In the genomic region with DNA sequence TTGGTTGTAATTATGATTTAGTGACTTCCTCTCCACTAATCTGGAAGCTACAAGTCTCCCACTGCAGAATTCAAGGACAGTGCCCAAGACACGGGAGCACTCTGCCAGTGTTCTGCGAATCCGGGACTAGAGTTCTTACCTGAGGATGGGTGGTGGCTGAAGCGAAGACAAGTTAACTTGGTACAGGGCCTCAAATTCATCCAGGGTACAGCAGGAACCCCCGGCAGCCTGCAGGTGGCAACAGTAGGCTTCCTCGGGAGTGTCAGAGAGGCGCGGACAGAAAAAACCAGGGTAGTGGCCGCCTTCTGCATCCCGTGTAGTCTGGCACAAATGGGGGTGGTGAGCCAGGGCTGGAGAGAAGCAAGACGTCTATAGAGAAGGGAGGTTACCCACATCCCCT, we compare ENCODE assay signal across 8 mouse cellular contexts. TPM values are rescaled to one million over a fixed set of nuclear protein-coding genes. Genes with fewer than 3 reads are reported as not detected.
DNase-seq lines count a peak whose midpoint lies in the region; ATAC-seq lines count a peak whose summit lies in the region.

A gene (minus strand): TSS at position 213 of the 400 bp plus-strand sequence.

- peak within 1 kb of the TSS; percentile 49 for H3K9ac ChIP-seq in intestine, embryonic 14.5 days (ENCODE audit: low read length)

- 2% methylated on average over 11 of the region's 11 CpGs for WGBS in intestine, embryonic 14.5 days

- peaks cover 18% of the 10 kb centered on the region for H3K36me3 ChIP-seq in intestine, embryonic 14.5 days (ENCODE audit: control insufficient read depth, insufficient read depth, low read length)

- DNase-seq in 3134 (ENCODE audit: extremely low read depth, insufficient read length, low spot score): peak; percentile 59
- DNase-seq in adrenal gland, adult 8-10 months: no peak
- peak; percentile 81 for DNase-seq in embryo, embryonic 9.5 days (ENCODE audit: extremely low spot score)
- peak in 1 of 2 experiments; percentile 67 for DNase-seq in gastrocnemius, postnatal 4 days (ENCODE audit: low spot score in 2 of 2)
- peak; percentile 82 for DNase-seq in intestine, embryonic 14.5 days (ENCODE audit: low spot score)
- DNase-seq in left cerebral cortex, postnatal 25 days (ENCODE audit: low spot score in 2 of 2): peak; percentile 58 to 74
- peak; percentile 71 for DNase-seq in skeletal muscle tissue, adult 2 months (ENCODE audit: low read depth, low spot score)

- peak within 1 kb of the TSS; percentile 62 for H3K4me3 ChIP-seq in intestine, embryonic 14.5 days (ENCODE audit: low read depth, low read length)

- peak within 1 kb of the TSS; percentile 85 for H3K27ac ChIP-seq in intestine, embryonic 14.5 days (ENCODE audit: low read depth)

- intact Hi-C loops in left cerebral cortex, postnatal 25 days (cut with DNase I): no loop called here

- ATAC-seq in intestine, embryonic 14.5 days (replicated peaks; ENCODE audit: low FRiP score, low TSS enrichment, low read depth): peak; percentile 59
- peak; percentile 64 for ATAC-seq in megakaryocyte-erythroid progenitor cell, adult 5-6 weeks (replicated peaks; ENCODE audit: low FRiP score, low TSS enrichment, poor library complexity, severe bottlenecking)

- no peaks in the 10 kb centered on the region for H3K9me3 ChIP-seq in intestine, embryonic 14.5 days (ENCODE audit: control insufficient read depth, low read length)

- peak within 1 kb of the TSS; percentile 69 for H3K4me2 ChIP-seq in intestine, embryonic 14.5 days (ENCODE audit: low read length)

- H3K27me3 ChIP-seq in intestine, embryonic 14.5 days (replicated peaks; ENCODE audit: control insufficient read depth, insufficient read depth, low read length): no peaks in the 10 kb centered on the region

- H3K4me1 ChIP-seq in intestine, embryonic 14.5 days (replicated peaks; ENCODE audit: control insufficient read depth, insufficient read depth, low read length): peaks cover 23% of the 10 kb centered on the region; the same call in 1 of the 2 replicates

RNA-seq across cellular contexts. Expression of the gene that starts here (rescaled TPM):
- total RNA-seq in adrenal gland, adult 8-10 months (2022): 10 to 100 TPM; 73.1 to 85.4 (median 80.7) TPM
- total RNA-seq in gastrocnemius, postnatal 4 days (2021): 10 to 100 TPM; 18.4 to 19.4 TPM
- polyA plus RNA-seq in intestine, embryonic 14.5 days (2014; fragmentation: Nextera tagmentation; extraction: Ambion mirVana): 29.9 and 34.2 TPM in 2 replicates
- 10 to 100 TPM; 38.4 to 45.3 TPM for total RNA-seq in left cerebral cortex, postnatal 25 days (2021)
- 11.2 and 24.2 TPM in 2 replicates for total RNA-seq in megakaryocyte-erythroid progenitor cell, adult 5-6 weeks (2014; fragmentation: Nextera tagmentation)
- 20.1 and 23.2 TPM in 2 replicates for total RNA-seq in megakaryocyte-erythroid progenitor cell, adult 5-6 weeks (2017)
